In the genomic region with DNA sequence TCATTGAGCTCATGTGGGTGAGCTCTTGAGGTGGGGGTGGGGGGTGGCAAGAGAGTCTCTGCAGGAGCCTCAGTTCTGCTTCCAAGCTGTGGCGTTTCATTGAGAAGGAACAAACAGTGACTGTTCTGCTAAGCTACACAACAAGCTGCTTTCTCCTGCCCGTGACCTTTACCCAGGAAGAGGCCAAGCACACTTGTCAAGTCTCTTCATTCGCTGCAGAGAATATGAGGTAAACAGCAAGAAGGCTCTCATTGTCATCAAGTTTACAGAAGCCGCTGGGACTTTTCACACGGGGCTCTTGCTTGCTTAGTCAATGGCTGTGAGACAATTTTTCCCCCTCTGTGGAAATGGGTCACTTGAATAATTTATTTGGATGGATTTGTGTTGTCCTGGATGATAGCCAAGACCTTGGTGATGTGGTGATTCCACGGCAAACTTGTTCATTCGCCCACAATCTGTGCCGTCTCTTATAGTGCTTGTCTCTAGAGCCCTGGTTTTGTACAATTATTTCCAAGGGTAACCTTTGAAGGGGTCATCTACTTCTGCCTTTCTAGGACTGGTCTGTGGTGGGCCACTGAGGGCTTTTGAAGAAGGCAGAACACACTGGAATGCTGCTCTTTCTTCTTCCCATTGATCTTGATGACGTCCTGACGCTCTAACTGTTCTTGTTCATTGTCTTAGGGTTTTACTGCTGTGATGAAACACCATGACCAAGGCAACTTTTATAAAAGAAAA, we compare ENCODE assay signal across 10 mouse cellular contexts. TPM values are rescaled to one million over a fixed set of nuclear protein-coding genes. Genes with fewer than 3 reads are reported as not detected.
A peak's percentile ranks its signal among the peaks of the same experiment; 100 is the strongest.
DNase-seq lines count a peak whose midpoint lies in the region; ATAC-seq and TF ChIP-seq lines count a peak whose summit lies in the region.
"Had no signal": no experiment of that assay in that cellular context is flagged by ENCODE, and none has a peak within 500 bp of the region (broad histone marks: within the 10 kb centered on the region; RNA-seq: fewer than 3 reads in every experiment).

No protein-coding gene starts in this region.

- DNase-seq in frontal cortex, postnatal 25 days (ENCODE audit: low spot score in 2 of 2) = no peak
- peak; percentile 10 for DNase-seq in testis, postnatal 10 days (ENCODE audit: low spot score)
- DNase-seq in testis, postnatal 14 days (ENCODE audit: low spot score) = no peak
- DNase-seq in induced T-regulatory cell, adult 2 months (ENCODE audit: low read depth) = peak; percentile 49
- no peak for DNase-seq in thymus, adult 2 months
- no peak for DNase-seq in liver, embryonic 11.5 days (ENCODE audit: low spot score)

- no peak overlapping the region for H3K4me2 ChIP-seq in liver, embryonic 11.5 days
- H3K4me2 ChIP-seq: embryonic facial prominence, embryonic 13.5 days had no signal

- H3K4me3 ChIP-seq in thymus, adult 2 months (ENCODE audit: control insufficient read depth, insufficient read depth, low read length) = no peak overlapping the region
- H3K4me3 ChIP-seq in liver, embryonic 11.5 days (ENCODE audit: low read depth, low read length) = no peak overlapping the region
- H3K4me3 ChIP-seq: embryonic facial prominence, embryonic 13.5 days had no signal

- no peaks in the 10 kb centered on the region for H3K27me3 ChIP-seq in thymus, adult 2 months (ENCODE audit: control insufficient read depth, insufficient read depth, low read length)
- no peaks in the 10 kb centered on the region for H3K27me3 ChIP-seq in liver, embryonic 11.5 days (replicated peaks; ENCODE audit: control insufficient read depth, insufficient read depth, low read length)
- H3K27me3 ChIP-seq: embryonic facial prominence, embryonic 13.5 days had no signal

- no peaks in the 10 kb centered on the region for H3K9me3 ChIP-seq in liver, embryonic 11.5 days (ENCODE audit: control insufficient read depth, low read length)
- H3K9me3 ChIP-seq: embryonic facial prominence, embryonic 13.5 days had no signal

- TF ChIP-seq CTCF in thymus, adult 2 months (IDR thresholded peaks at IDR 0.05; ENCODE audit: borderline replicate concordance, control insufficient read depth, extremely low read depth, insufficient read depth, low read length, poor library complexity) = no peak

- no peaks in the 10 kb centered on the region for H3K4me1 ChIP-seq in thymus, adult 2 months (replicated peaks; ENCODE audit: control insufficient read depth, insufficient read depth, low read length)
- H3K4me1 ChIP-seq in liver, embryonic 11.5 days (replicated peaks; ENCODE audit: control insufficient read depth, insufficient read depth, low read length) = no peaks in the 10 kb centered on the region
- H3K4me1 ChIP-seq: embryonic facial prominence, embryonic 13.5 days had no signal

- no peak for TF ChIP-seq POLR2A in thymus, adult 2 months (IDR thresholded peaks at IDR 0.05; ENCODE audit: control insufficient read depth, extremely low read depth, insufficient read depth, low read length, poor library complexity)

- 91% methylated on average over 10 of the region's 10 CpGs for WGBS in thymus, adult 2 months
- 72% methylated on average over 10 of the region's 10 CpGs for WGBS in liver, embryonic 11.5 days

- ATAC-seq in frontal cortex, adult (ENCODE audit: low TSS enrichment) = peak; percentile 52; the same call in 1 of the 2 replicates
- no peak for ATAC-seq in erythroid progenitor cell, adult 5-6 weeks (replicated peaks; ENCODE audit: low FRiP score, poor library complexity, severe bottlenecking)
- ATAC-seq in liver, embryonic 11.5 days (replicated peaks; ENCODE audit: low FRiP score) = no peak

- no peaks in the 10 kb centered on the region for H3K36me3 ChIP-seq in thymus, adult 2 months (ENCODE audit: control insufficient read depth, insufficient read depth, low read length)
- H3K36me3 ChIP-seq in liver, embryonic 11.5 days (ENCODE audit: control insufficient read depth, insufficient read depth, low read length) = no peaks in the 10 kb centered on the region
- H3K36me3 ChIP-seq: embryonic facial prominence, embryonic 13.5 days had no signal

- H3K27ac ChIP-seq in thymus, adult 2 months (ENCODE audit: control insufficient read depth, insufficient read depth, low read length) = no peak overlapping the region
- H3K27ac ChIP-seq in liver, embryonic 11.5 days (ENCODE audit: low read depth, low read length) = no peak overlapping the region
- H3K27ac ChIP-seq: embryonic facial prominence, embryonic 13.5 days; liver, embryonic 14.5 days had no signal

- H3K9ac ChIP-seq in liver, embryonic 11.5 days (ENCODE audit: low read depth, low read length) = no peak overlapping the region
- H3K9ac ChIP-seq: embryonic facial prominence, embryonic 13.5 days; liver, embryonic 14.5 days had no signal

RNA-seq across cellular contexts. Expression of a gene that starts 29.3 kb away (rescaled TPM):
- polyA plus RNA-seq in thymus, adult 2 months (2012; rRNA removed) = 6.5 and 7.4 TPM in 2 replicates
- total RNA-seq in erythroid progenitor cell, adult 5-6 weeks (2015; ENCODE audit: low replicate concordance) = 4.0 and 7.5 TPM in 2 replicates
- 6.3 and 8.9 TPM in 2 replicates for total RNA-seq in erythroid progenitor cell, adult 5-6 weeks (2017; ENCODE audit: low replicate concordance)
- polyA plus RNA-seq in liver, embryonic 11.5 days (2014; fragmentation: Nextera tagmentation; extraction: Ambion mirVana) = 9.5 and 9.7 TPM in 2 replicates

Comparison
In these comparisons a context has a peak if more than half of its experiments do, and no peak if none do; other contexts are left out.
1. DNase-seq: peak in testis, postnatal 10 days (single experiment) and induced T-regulatory cell, adult 2 months (single experiment); none in frontal cortex, postnatal 25 days (0 of 2), testis, postnatal 14 days (single experiment), thymus, adult 2 months (single experiment) and liver, embryonic 11.5 days (single experiment).